Mouse (Mus musculus) forebrain, postnatal 0 days (tissue): ENCODE results near the gene Zdhhc23. TPM values are rescaled to one million over a fixed set of nuclear protein-coding genes. Genes with fewer than 3 reads are reported as not detected.

Experiments used
- ATAC-seq: fragments of 200-750 bp; cut with Nextera tagmentation; 2 replicates; pipeline ENCODE4 v1.8.0; 2017; ENCODE audit warnings: mild to moderate bottlenecking, moderate library complexity
- DNase-seq: peaks from one replicate; pipeline ENCODE4 v3.0.0-alpha.2; 2015
- H3K27ac ChIP-seq: fragments of 300-500 bp; sonication (generic); 2 replicates; pipeline ENCODE4 v1.5.1; 2014; ENCODE audit warnings: low read depth, mild to moderate bottlenecking, antibody characterized with exemption, low read length, moderate library complexity, mixed read lengths
- H3K27me3 ChIP-seq: fragments of 300-500 bp; sonication (generic); 2 replicates; pipeline ENCODE4 v1.6.1; 2014; ENCODE audit warnings: mild to moderate bottlenecking, low read length, mixed read lengths; ENCODE audit not compliant: insufficient read depth
- H3K36me3 ChIP-seq: fragments of 300-500 bp; sonication (generic); 2 replicates; pipeline ENCODE4 v1.6.1; 2014; ENCODE audit warnings: mild to moderate bottlenecking, moderate library complexity; ENCODE audit not compliant: insufficient read depth
- H3K4me1 ChIP-seq: fragments of 300-500 bp; sonication (generic); 2 replicates; pipeline ENCODE4 v1.6.1; 2014; ENCODE audit warnings: antibody characterized with exemption; ENCODE audit not compliant: insufficient read depth
- H3K4me2 ChIP-seq: fragments of 300-500 bp; sonication (generic); 2 replicates; pipeline ENCODE4 v1.6.1; 2014; ENCODE audit warnings: low read depth, mild to moderate bottlenecking, moderate library complexity
- H3K4me3 ChIP-seq: fragments of 300-500 bp; sonication (generic); 2 replicates; pipeline ENCODE4 v1.5.1; 2014; ENCODE audit warnings: low read depth, low read length, mixed read lengths
- H3K9ac ChIP-seq: fragments of 300-500 bp; sonication (generic); 2 replicates; pipeline ENCODE4 v1.6.1; 2014; ENCODE audit warnings: mild to moderate bottlenecking
- H3K9me3 ChIP-seq: fragments of 300-500 bp; sonication (generic); 2 replicates; pipeline ENCODE4 v1.6.1; 2016; ENCODE audit warnings: low read length
- CTCF ChIP-seq: sonication (generic); IDR thresholded peaks from 2 replicates; pipeline ENCODE4 v1.5.1; 2016; ENCODE audit warnings: antibody characterized with exemption, control low read depth, low read depth
- WGBS: fragments of 180-500 bp; shearing (Covaris S2); extraction: QIAGEN DNeasy Blood & Tissue Kit; methylation state at CpG from one replicate; pipeline ENCODE4 v1.1.7; 2014; 5-methylcytosine and 5-hydroxymethylcytosine counted together
- microRNA-seq, 2 experiments: library from miRNA; unstranded; fragments of <30 nt; microRNA quantifications; one replicate each; pipeline ENCODE4; 2016
- polyA plus RNA-seq: library from polyadenylated mRNA; unstranded; fragments of >200 nt; fragmentation: Nextera tagmentation; extraction: Ambion mirVana; gene quantifications from 2 replicates; pipeline ENCODE4 v1.2.1, GENCODE M21; 2015
- total RNA-seq: library from RNA; depleted of rRNA; stranded (reverse); fragments of >200 nt; gene quantifications from 2 replicates; pipeline ENCODE4 v1.2.3, GENCODE M21; 2014; rRNA removed

Zdhhc23 gene
- total and polyA plus RNA-seq, 2 experiments from 2014 or later, result 5.4 to 9.0 TPM

DNA sequence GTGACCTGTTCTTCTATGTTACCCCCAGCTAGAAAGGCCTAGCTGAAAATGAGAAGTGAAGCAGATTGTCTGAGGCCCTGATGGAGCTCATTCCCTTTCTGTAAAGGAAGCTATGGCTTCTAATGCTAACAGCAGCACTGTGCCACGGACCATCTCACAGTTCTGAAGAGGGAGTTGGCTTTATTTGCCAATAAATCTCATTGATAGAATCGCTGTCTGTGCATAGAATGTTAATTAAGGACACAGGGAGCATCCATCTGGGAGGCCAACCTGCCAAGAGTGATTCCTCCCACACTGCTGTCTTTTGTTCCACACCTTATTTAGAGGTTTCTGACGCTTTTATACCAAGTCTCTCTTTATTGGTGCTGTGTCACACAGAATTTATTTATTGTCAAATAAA lies 48.1 kb downstream of the Zdhhc23 start:
- H3K9me3 ChIP-seq, result no peaks in the 10 kb centered on the region
- ATAC-seq (peak; percentile 38; the same call in 1 of the 2 replicates), DNase-seq (no peak)
- 54% methylated on average over 3 of the region's 3 CpGs for WGBS
- no peaks in the 10 kb centered on the region for H3K27me3 ChIP-seq
- TF ChIP-seq CTCF, result no peak
- no peak overlapping the region for H3K27ac ChIP-seq
- H3K36me3 ChIP-seq, result no peaks in the 10 kb centered on the region
- no peaks in the 10 kb centered on the region for H3K4me1 ChIP-seq
- no peak overlapping the region for H3K4me2 ChIP-seq
- no peak overlapping the region for H3K4me3 ChIP-seq
- no peak overlapping the region for H3K9ac ChIP-seq

DNA sequence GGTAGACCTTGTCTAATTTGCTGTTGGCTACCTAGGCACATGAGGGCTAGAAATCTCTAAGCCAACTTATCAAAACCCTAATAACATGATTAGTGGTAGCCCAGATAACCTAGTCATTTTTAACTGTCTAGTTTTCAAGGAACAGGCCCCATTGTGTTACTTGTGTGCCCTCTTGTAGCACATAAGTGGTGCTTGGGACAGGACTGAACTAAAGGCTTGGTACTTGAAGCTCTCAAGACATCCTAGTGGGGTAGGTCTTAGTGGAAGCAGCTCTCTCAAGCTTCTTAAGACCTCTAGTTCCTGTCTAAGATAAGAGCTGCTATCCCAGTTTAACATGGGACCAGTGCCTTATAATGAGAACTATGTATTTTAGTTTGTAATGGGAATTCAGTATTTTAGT lies 49.0 kb downstream of the Zdhhc23 start:
- Histone ChIP-seq H3K9me3 (no peaks in the 10 kb centered on the region), H3K4me2 (no peak overlapping the region), H3K9ac (no peak overlapping the region), H3K4me1 (no peaks in the 10 kb centered on the region), H3K36me3 (no peaks in the 10 kb centered on the region), H3K4me3 (no peak overlapping the region), H3K27me3 (no peaks in the 10 kb centered on the region), H3K27ac (no peak overlapping the region)
- no peak for ATAC-seq
- TF ChIP-seq CTCF, result no peak
- no peak for DNase-seq

DNA sequence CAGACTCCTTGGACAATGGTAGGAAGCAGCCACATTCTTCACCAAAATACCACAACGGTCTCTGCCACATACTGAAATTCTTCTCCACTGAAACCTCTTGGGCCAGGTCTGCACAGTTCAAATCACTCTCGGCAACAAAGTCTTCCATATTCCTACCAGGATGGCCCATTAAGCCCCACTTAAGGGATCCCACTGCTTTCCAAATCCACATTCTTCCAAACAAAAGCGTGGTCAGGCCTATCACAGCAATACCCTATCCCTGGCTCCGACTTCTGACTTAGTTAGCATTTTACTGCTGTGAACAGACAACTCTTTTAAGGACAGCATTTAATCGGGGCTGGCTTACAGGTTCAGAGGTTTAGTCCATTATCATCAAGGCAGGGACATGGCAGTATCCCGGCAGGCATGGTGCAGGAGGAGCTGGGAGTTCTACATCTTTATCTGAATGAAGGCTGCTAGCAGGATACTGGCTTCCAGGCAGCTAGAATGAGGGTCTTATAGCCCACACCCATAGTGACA lies 53.2 kb downstream of the Zdhhc23 start, which contains the start of gene Qtrt2:
Gene Qtrt2 (minus strand): TSS at position 469 of the 519 bp plus-strand sequence.
- Histone ChIP-seq H3K9ac (no peak within 1 kb of the TSS), H3K36me3 (no peaks in the 10 kb centered on the region), H3K27me3 (no peaks in the 10 kb centered on the region), H3K4me3 (no peak within 1 kb of the TSS), H3K9me3 (no peaks in the 10 kb centered on the region), H3K4me1 (no peaks in the 10 kb centered on the region), H3K27ac (no peak within 1 kb of the TSS), H3K4me2 (no peak within 1 kb of the TSS)
- ATAC-seq (no peak), DNase-seq (no peak)
- WGBS, result 72% methylated on average over 6 of the region's 6 CpGs
- TF ChIP-seq CTCF, result no peak

DNA sequence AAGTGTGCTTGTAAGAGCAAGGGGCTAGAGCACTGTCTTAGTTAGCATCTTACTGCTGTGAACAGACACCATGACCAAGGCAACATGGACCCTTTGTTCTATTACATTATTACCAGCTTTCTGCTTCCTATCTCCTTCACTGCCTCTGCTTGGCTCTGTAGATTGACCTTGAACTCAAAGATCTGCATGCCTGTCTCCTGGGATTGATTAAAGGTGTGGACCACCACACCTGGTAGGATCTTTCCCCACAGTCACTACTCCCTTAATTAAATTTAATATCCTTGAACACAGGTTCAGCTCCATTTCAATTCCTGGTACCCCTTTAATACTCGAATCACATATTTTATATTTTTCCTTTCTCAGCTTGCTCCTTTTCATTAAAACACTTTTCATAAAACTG lies 53.7 kb downstream of the Zdhhc23 start:
- no peak for TF ChIP-seq CTCF
- no peak overlapping the region for H3K27ac ChIP-seq
- ATAC-seq (no peak), DNase-seq (no peak)
- no peaks in the 10 kb centered on the region for H3K4me1 ChIP-seq
- H3K9me3 ChIP-seq, result no peaks in the 10 kb centered on the region
- H3K9ac ChIP-seq, result no peak overlapping the region
- H3K27me3 ChIP-seq, result no peaks in the 10 kb centered on the region
- 93% methylated on average over 1 of the region's 1 CpGs for WGBS
- H3K36me3 ChIP-seq, result no peaks in the 10 kb centered on the region
- H3K4me2 ChIP-seq, result no peak overlapping the region
- H3K4me3 ChIP-seq, result no peak overlapping the region

DNA sequence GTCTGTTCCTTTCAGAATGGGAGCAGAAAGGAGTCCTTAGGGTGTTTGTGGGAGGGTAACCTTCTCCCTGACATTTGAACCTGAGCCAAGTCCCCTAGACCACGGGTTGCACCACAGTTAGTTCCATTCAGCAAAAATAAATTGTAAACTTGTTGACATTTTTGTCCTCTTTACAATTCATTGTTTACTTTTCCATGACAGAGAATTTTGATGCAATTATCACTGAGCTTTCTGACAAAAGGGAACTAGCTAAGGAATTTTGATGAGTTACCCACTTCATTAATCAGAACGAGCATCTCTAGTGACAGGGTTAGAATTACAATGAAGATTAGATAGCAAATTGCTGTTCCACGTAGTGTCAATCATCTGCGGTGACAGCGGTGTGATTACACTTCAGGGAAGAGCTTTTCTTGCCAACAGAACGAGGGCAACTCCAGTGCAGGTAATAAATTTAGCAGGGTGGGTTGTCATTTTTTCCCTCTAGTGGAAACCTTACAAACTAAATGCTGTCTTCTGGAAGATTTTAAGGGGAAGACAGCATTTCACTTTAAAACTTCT lies 54.5 kb downstream of the Zdhhc23 start:
- Histone ChIP-seq H3K36me3 (no peaks in the 10 kb centered on the region), H3K9ac (no peak overlapping the region), H3K4me1 (no peaks in the 10 kb centered on the region), H3K27me3 (no peaks in the 10 kb centered on the region), H3K27ac (no peak overlapping the region), H3K4me3 (no peak overlapping the region), H3K4me2 (no peak overlapping the region), H3K9me3 (no peaks in the 10 kb centered on the region)
- DNase-seq (no peak), ATAC-seq (peak; percentile 95)
- 42% methylated on average over 6 of the region's 6 CpGs for WGBS
- no peak for TF ChIP-seq CTCF

DNA sequence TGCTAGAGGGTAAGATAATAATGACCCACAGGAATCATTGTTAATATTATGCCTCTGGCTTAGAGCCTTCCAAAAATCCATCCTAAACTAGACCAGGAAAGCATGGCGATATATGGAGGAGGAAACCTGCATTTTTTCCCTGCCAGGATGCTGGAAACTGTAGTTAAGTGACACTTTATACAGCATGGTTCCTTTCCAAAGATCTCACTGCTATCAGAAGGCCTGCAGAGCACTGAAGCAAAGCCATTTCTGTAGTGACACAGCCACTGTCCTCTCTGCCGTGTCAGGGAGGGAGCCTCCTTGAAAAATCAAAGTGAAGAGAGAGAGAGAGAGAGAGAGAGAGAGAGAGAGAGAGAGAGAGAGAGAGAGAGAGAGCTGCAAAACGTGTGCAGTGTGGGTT lies 57.0 kb downstream of the Zdhhc23 start:
- Histone ChIP-seq H3K4me2 (no peak overlapping the region), H3K36me3 (no peaks in the 10 kb centered on the region)
- ATAC-seq, result no peak

DNA sequence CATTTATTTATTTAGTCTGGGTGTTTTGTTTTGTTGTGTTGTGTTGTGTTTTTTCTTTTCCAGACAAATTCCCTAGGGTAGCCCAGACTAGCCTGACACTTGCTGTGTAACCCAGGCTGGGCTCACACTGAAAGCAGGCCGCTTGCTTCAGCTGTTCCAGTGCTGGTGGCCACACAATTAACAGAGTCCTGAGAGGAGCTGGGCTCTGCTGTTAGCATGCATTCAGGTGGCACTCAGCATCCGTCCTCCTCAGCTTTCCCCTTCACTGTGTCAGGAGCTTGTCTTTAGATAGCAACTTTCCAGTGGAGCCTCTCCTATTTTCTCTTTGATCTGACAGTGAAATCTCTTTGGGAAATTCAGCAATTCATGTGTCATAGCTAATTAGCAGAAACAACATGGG lies 57.6 kb downstream of the Zdhhc23 start:
- Histone ChIP-seq H3K27me3 (no peaks in the 10 kb centered on the region), H3K4me3 (no peak overlapping the region), H3K27ac (no peak overlapping the region), H3K9ac (no peak overlapping the region), H3K4me1 (no peaks in the 10 kb centered on the region), H3K9me3 (no peaks in the 10 kb centered on the region), H3K4me2 (no peak overlapping the region), H3K36me3 (no peaks in the 10 kb centered on the region)
- no peak for TF ChIP-seq CTCF
- DNase-seq (no peak), ATAC-seq (no peak)
- WGBS, result 44% methylated on average over 2 of the region's 2 CpGs

More for the DNA sequence above, 57.0 kb downstream of the Zdhhc23 start:
- Histone ChIP-seq H3K27me3 (no peaks in the 10 kb centered on the region), H3K4me3 (no peak overlapping the region), H3K27ac (no peak overlapping the region), H3K9ac (no peak overlapping the region), H3K4me1 (no peaks in the 10 kb centered on the region), H3K9me3 (no peaks in the 10 kb centered on the region)
- TF ChIP-seq CTCF, result no peak
- WGBS, result 47% methylated on average over 3 of the region's 3 CpGs
- DNase-seq, result no peak

DNA sequence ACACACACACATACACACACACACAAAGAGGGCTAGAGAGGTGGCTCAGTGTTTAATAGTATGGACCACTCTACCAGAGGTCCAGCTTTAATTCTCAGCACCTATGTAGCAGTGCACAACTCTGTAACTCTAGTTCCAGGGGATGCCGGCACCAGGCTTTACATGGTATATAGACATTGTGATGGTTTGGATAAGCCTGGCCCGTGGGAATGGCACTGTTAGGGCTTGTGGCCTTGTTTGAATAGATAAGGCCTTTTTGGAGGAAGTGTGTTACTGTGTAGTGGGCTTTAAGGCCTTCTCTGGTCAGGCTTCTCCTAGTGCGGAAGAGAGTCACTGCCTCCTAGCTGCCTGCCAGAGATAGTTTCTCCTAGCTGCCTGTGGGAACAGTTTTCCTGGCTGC lies 60.7 kb downstream of the Zdhhc23 start:
- no peak for TF ChIP-seq CTCF
- Histone ChIP-seq H3K36me3 (no peaks in the 10 kb centered on the region), H3K27me3 (no peaks in the 10 kb centered on the region), H3K27ac (no peak overlapping the region), H3K4me2 (no peak overlapping the region), H3K9ac (no peak overlapping the region), H3K4me1 (no peaks in the 10 kb centered on the region), H3K9me3 (no peaks in the 10 kb centered on the region), H3K4me3 (no peak overlapping the region)
- DNase-seq, result no peak
- 84% methylated on average over 3 of the region's 3 CpGs for WGBS
- ATAC-seq, result no peak

Small RNA genes within 50 kb of the gene (microRNA-seq; reads per million reads assigned to microRNA genes)
- 0 reads per million in 2 experiments for gene Mir3470b

Other genes with a start within 250 kb of the Zdhhc23 start
- gene Drd3, start 225.8 kb downstream of the Zdhhc23 start, total RNA-seq, result 0.23 and 0.86 TPM in 2 replicates
- gene Drd3, start 225.8 kb downstream of the Zdhhc23 start, polyA plus RNA-seq, result not detected in 2 replicates
- gene Ccdc191, start 90.0 kb downstream of the Zdhhc23 start, total RNA-seq, result 1.6 and 7.9 TPM in 2 replicates
- gene Ccdc191, start 90.0 kb downstream of the Zdhhc23 start, polyA plus RNA-seq, result 3.9 and 6.1 TPM in 2 replicates
- gene Qtrt2, start 53.0 kb downstream of the Zdhhc23 start, total RNA-seq, result 32.5 and 32.8 TPM in 2 replicates
- 9.6 and 11.7 TPM in 2 replicates for gene Qtrt2, start 53.0 kb downstream of the Zdhhc23 start, polyA plus RNA-seq
- 2.7 and 4.4 TPM in 2 replicates for gene Gramd1c, start 83.6 kb upstream of the Zdhhc23 start, total RNA-seq
- 0.93 and 2.1 TPM in 2 replicates for gene Gramd1c, start 83.6 kb upstream of the Zdhhc23 start, polyA plus RNA-seq
- gene Atp6v1a, start 159.9 kb upstream of the Zdhhc23 start, total RNA-seq, result 192 TPM in 2 replicates
- gene Atp6v1a, start 159.9 kb upstream of the Zdhhc23 start, polyA plus RNA-seq, result 132 and 149 TPM in 2 replicates
- 16.2 and 19.8 TPM in 2 replicates for gene Naa50, start 160.0 kb upstream of the Zdhhc23 start, total RNA-seq
- gene Naa50, start 160.0 kb upstream of the Zdhhc23 start, polyA plus RNA-seq, result 43.4 and 51.6 TPM in 2 replicates
- gene Usf3, start 193.5 kb upstream of the Zdhhc23 start, total RNA-seq, result 12.2 and 14.5 TPM in 2 replicates
- 0.94 and 2.3 TPM in 2 replicates for gene Usf3, start 193.5 kb upstream of the Zdhhc23 start, polyA plus RNA-seq